Mouse (Mus musculus): ENCODE data around the gene Gm7534.

- TF ChIP-seq CTCF (IDR thresholded peaks at IDR 0.05; ENCODE audit: insufficient read depth, low read length) (no peak), POLR2A (IDR thresholded peaks at IDR 0.05; ENCODE audit: borderline replicate concordance, extremely low read depth, low read depth, low read length) (no peak)
Observed at GRCm38 (mm10) chr4:134165548-134166465, 37.0 kb downstream of the Gm7534 start.

Measured in lung, adult 2 months (tissue).